Mouse (Mus musculus): ENCODE results near the gene Cntnap2. TPM values are rescaled to one million over a fixed set of nuclear protein-coding genes. Genes with fewer than 3 reads are reported as not detected.
"Not testable (repeated sequence)": the region's sequence is repeated elsewhere in the genome, so short reads cannot be mapped to it uniquely, and the experiment has no call there.

Gene Cntnap2
- polyA plus RNA-seq, 1 experiment from 2014 or later = 1.1 TPM

DNA sequence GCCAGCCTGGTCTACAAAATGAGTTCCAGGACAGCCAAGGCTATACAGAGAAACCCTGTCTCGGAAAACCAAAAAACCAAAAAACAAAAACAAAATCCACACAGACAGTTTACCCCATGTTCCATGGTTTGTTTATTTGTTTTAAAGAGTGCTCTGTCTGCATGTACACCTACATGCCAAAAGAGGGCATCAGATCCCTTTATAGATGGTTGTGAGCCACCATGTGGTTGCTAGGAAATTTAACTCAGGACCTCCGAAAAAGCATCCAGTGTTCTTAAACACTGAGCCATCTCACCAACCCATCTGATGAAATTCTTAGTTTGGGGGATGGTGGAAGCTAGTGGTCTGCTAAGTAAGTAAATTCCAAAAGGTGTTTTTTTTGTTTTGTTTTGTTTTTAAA lies 2225.6 kb downstream of the Cntnap2 start:
- Histone ChIP-seq H3K27ac (ENCODE audit: low read depth, low read length) (no peak overlapping the region), H3K36me3 (ENCODE audit: control insufficient read depth, insufficient read depth) (no peaks in the 10 kb centered on the region), H3K27me3 (replicated peaks; ENCODE audit: control insufficient read depth, insufficient read depth, low read length) (no peaks in the 10 kb centered on the region), H3K9ac (ENCODE audit: low read depth, low read length) (no peak overlapping the region), H3K9me3 (ENCODE audit: control insufficient read depth) (no peaks in the 10 kb centered on the region), H3K4me1 (replicated peaks; ENCODE audit: control insufficient read depth, insufficient read depth, low read length) (no peaks in the 10 kb centered on the region), H3K4me2 (replicated peaks; ENCODE audit: low read depth) (no peak overlapping the region), H3K4me3 (ENCODE audit: low read depth, low read length) (no peak overlapping the region)
- WGBS = 77% methylated on average over 2 of the region's 2 CpGs
- peak; percentile 61 for TF ChIP-seq CTCF (IDR thresholded peaks at IDR 0.05; ENCODE audit: low read depth)
- ATAC-seq = no peak

DNA sequence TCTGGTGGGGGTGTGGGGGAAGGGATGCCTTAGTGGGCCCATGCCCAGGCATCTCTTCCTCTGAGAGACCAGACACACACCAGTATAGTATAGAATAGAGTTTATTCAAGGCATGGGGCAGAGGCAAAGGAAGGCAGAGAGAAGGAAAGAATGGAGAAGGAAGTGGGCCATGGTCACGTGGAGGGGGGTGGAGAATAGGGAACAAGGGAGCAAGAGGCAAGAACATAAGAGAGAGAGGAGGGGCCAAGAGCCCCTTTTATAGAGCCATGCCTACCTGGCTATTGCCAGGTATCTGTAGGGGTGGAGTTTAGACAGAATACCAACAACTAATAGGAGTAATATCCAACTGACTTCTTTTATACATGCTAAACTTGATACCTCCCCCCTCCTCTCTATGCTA lies 2226.6 kb downstream of the Cntnap2 start:
- Histone ChIP-seq H3K27me3 (replicated peaks; ENCODE audit: control insufficient read depth, insufficient read depth, low read length) (no peaks in the 10 kb centered on the region), H3K27ac (ENCODE audit: low read depth, low read length) (no peak overlapping the region), H3K4me2 (replicated peaks; ENCODE audit: low read depth) (no peak overlapping the region), H3K9ac (ENCODE audit: low read depth, low read length) (no peak overlapping the region), H3K4me1 (replicated peaks; ENCODE audit: control insufficient read depth, insufficient read depth, low read length) (no peaks in the 10 kb centered on the region), H3K4me3 (ENCODE audit: low read depth, low read length) (no peak overlapping the region), H3K36me3 (ENCODE audit: control insufficient read depth, insufficient read depth) (no peaks in the 10 kb centered on the region), H3K9me3 (ENCODE audit: control insufficient read depth) (no peaks in the 10 kb centered on the region)
- WGBS = 52% methylated on average over 1 of the region's 1 CpGs
- no peak for TF ChIP-seq CTCF (IDR thresholded peaks at IDR 0.05; ENCODE audit: low read depth)
- ATAC-seq = no peak

DNA sequence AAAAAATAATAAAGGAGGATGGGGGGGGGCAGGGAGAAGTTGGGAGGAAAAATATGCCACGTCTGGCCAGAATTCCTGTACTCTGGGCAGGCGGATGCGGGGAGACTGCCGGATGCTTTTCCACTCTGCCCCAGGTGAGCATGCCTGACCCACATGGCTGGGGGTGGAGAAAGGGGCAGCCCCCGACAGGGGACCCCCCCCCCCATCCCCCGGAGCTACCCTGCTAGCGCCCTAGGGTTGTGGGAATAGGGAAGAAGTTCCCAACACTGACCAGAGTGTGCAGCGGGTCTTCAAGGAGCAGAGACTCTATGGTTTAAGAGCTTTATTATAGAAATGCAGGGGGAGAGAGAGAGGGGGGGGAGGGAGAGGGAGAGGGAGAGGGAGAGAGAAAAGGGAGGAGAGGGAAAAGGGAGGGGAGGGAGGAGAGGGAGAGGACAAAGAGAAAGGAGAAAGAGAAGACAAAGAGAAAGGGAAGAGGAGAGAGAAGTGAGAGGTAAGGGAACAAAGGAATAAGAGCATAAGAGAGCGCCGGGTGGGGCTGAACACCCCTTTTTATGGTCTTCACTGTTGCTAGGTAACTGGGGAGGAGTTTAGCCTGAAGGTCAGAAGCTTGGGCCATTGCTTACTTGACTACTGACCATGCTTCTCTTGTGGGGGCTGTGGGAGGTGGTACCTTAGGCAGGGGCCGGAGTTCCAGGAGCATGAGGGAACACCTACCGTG lies 2227.2 kb downstream of the Cntnap2 start:
- H3K36me3 ChIP-seq (ENCODE audit: control insufficient read depth, insufficient read depth); H3K27me3 ChIP-seq (replicated peaks; ENCODE audit: control insufficient read depth, insufficient read depth, low read length); H3K4me3 ChIP-seq (ENCODE audit: low read depth, low read length); H3K4me1 ChIP-seq (replicated peaks; ENCODE audit: control insufficient read depth, insufficient read depth, low read length); ATAC-seq; H3K9me3 ChIP-seq (ENCODE audit: control insufficient read depth); H3K4me2 ChIP-seq (replicated peaks; ENCODE audit: low read depth); H3K27ac ChIP-seq (ENCODE audit: low read depth, low read length); H3K9ac ChIP-seq (ENCODE audit: low read depth, low read length): not testable (repeated sequence)
- 33% methylated on average over 12 of the region's 12 CpGs for WGBS

DNA sequence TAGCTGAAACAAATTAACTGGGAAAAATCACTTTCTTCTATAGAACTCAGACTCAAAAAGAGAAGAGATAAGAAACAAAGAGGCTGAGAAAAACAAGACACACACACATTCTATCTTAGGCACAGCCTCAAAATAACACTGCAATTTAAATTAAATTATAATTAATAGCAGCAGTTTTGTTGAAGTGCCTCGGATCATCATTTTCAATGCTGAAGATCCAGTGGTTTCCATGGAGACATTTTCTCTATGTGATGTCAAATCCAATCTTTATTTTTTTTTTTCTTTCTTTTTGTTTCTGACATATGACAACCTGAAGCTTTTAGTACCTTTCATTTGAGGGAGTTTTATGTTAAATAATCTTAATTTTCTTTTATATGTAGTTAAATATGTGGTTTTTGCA lies 2228.6 kb downstream of the Cntnap2 start:
- TF ChIP-seq CTCF (IDR thresholded peaks at IDR 0.05; ENCODE audit: low read depth) = no peak
- Histone ChIP-seq H3K4me2 (replicated peaks; ENCODE audit: low read depth) (no peak overlapping the region), H3K9ac (ENCODE audit: low read depth, low read length) (no peak overlapping the region), H3K4me3 (ENCODE audit: low read depth, low read length) (no peak overlapping the region), H3K27me3 (replicated peaks; ENCODE audit: control insufficient read depth, insufficient read depth, low read length) (no peaks in the 10 kb centered on the region), H3K4me1 (replicated peaks; ENCODE audit: control insufficient read depth, insufficient read depth, low read length) (no peaks in the 10 kb centered on the region), H3K27ac (ENCODE audit: low read depth, low read length) (no peak overlapping the region), H3K36me3 (ENCODE audit: control insufficient read depth, insufficient read depth) (no peaks in the 10 kb centered on the region), H3K9me3 (ENCODE audit: control insufficient read depth) (no peaks in the 10 kb centered on the region)
- ATAC-seq = no peak
- WGBS = 93% methylated on average over 1 of the region's 1 CpGs

DNA sequence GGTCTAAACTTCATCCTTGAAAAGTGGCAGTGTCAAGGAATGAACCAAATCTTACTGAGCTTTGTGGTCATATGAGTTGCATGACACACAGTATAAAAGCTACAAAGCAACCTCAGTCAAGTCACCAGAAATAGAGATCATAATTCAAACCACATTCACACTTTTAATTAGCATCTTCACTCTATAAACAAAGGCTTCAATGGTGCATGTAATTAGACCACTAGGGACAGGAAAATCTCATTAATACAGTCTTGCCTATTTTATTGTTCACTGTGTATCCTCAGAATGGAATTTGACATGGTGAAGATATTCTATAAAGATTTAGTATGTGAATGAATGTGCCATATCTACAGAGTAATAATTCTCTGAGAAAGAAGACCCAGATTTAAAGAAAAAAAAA lies 2232.8 kb downstream of the Cntnap2 start:
- no peak for ATAC-seq
- no peaks in the 10 kb centered on the region for H3K27me3 ChIP-seq (replicated peaks; ENCODE audit: control insufficient read depth, insufficient read depth, low read length)
- H3K4me3 ChIP-seq (ENCODE audit: low read depth, low read length) = no peak overlapping the region
- H3K27ac ChIP-seq (ENCODE audit: low read depth, low read length) = no peak overlapping the region
- no peaks in the 10 kb centered on the region for H3K4me1 ChIP-seq (replicated peaks; ENCODE audit: control insufficient read depth, insufficient read depth, low read length)
- no peaks in the 10 kb centered on the region for H3K36me3 ChIP-seq (ENCODE audit: control insufficient read depth, insufficient read depth)
- no peak for TF ChIP-seq CTCF (IDR thresholded peaks at IDR 0.05; ENCODE audit: low read depth)
- no peaks in the 10 kb centered on the region for H3K9me3 ChIP-seq (ENCODE audit: control insufficient read depth)
- no peak overlapping the region for H3K9ac ChIP-seq (ENCODE audit: low read depth, low read length)
- H3K4me2 ChIP-seq (replicated peaks; ENCODE audit: low read depth) = no peak overlapping the region

DNA sequence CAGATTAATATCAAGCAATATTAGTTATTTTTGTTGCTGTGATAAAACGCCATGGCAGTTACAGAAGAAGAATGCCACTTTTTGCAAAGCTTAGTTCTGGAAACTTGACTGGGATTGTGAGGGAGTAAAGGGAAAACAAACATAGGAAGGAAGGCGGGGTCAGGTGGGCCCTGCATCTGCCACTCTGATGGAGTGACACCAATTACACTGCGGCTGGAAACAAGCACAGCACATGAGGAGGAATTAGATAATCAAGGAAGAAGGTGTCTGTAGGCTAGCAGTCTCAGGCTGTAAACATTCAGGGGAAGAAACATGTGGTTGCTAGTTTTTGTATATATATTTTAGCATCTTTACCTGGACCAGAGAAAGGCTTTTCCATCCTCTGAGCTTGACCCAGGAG lies 2233.3 kb downstream of the Cntnap2 start:
- H3K36me3 ChIP-seq (ENCODE audit: control insufficient read depth, insufficient read depth) = no peaks in the 10 kb centered on the region
- no peak overlapping the region for H3K27ac ChIP-seq (ENCODE audit: low read depth, low read length)
- no peak overlapping the region for H3K9ac ChIP-seq (ENCODE audit: low read depth, low read length)
- ATAC-seq = no peak
- H3K4me3 ChIP-seq (ENCODE audit: low read depth, low read length) = no peak overlapping the region
- H3K4me1 ChIP-seq (replicated peaks; ENCODE audit: control insufficient read depth, insufficient read depth, low read length) = no peaks in the 10 kb centered on the region
- no peak for TF ChIP-seq CTCF (IDR thresholded peaks at IDR 0.05; ENCODE audit: low read depth)
- H3K9me3 ChIP-seq (ENCODE audit: control insufficient read depth) = no peaks in the 10 kb centered on the region
- 62% methylated on average over 3 of the region's 3 CpGs for WGBS
- H3K4me2 ChIP-seq (replicated peaks; ENCODE audit: low read depth) = no peak overlapping the region
- H3K27me3 ChIP-seq (replicated peaks; ENCODE audit: control insufficient read depth, insufficient read depth, low read length) = no peaks in the 10 kb centered on the region

DNA sequence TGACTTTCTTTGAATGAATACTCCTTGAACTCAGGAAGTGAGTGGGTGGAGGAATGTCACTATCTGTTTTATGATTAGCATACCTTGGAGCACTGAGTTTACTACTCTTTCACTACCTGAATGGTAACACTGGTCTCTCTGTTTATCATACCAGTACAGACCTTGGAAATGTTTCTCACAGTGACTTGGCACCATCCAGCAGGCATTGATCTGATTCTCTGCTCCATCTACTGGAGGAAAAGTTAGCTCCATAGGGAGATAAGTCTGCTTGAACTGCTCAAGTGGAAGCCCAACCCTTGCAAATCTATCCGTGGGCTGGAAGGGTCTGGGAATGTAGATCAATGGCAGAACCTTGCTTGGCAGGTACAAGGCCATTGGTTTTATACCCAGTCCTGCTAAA lies 2235.3 kb downstream of the Cntnap2 start:
- peak; percentile 65 for ATAC-seq
- Histone ChIP-seq H3K9ac (ENCODE audit: low read depth, low read length) (no peak overlapping the region), H3K4me1 (replicated peaks; ENCODE audit: control insufficient read depth, insufficient read depth, low read length) (no peaks in the 10 kb centered on the region), H3K4me2 (replicated peaks; ENCODE audit: low read depth) (no peak overlapping the region), H3K36me3 (ENCODE audit: control insufficient read depth, insufficient read depth) (no peaks in the 10 kb centered on the region), H3K9me3 (ENCODE audit: control insufficient read depth) (no peaks in the 10 kb centered on the region), H3K27me3 (replicated peaks; ENCODE audit: control insufficient read depth, insufficient read depth, low read length) (no peaks in the 10 kb centered on the region), H3K27ac (ENCODE audit: low read depth, low read length) (no peak overlapping the region), H3K4me3 (ENCODE audit: low read depth, low read length) (no peak overlapping the region)
- WGBS = 17% methylated on average over 1 of the region's 1 CpGs
- peak; percentile 54 for TF ChIP-seq CTCF (IDR thresholded peaks at IDR 0.05; ENCODE audit: low read depth)
